Mouse (Mus musculus) heart, embryonic 14.5 days (tissue): ENCODE results near the gene Col6a2. TPM values are rescaled to one million over a fixed set of nuclear protein-coding genes. Genes with fewer than 3 reads are reported as not detected.

Experiments used
- ATAC-seq: fragments of 200-750 bp; cut with Nextera tagmentation; 2 replicates; pipeline ENCODE4 v1.8.0; 2017; ENCODE audit warnings: low read depth, moderate TSS enrichment; ENCODE audit not compliant: insufficient number of reproducible peaks, insufficient read depth, low FRiP score
- H3K27ac ChIP-seq, 2 experiments: fragments of 200-500 bp in 1 of 2; fragments of 300-500 bp in 1 of 2; sonication (generic) in 1 of 2; replicated peaks in 1 of 2; 2 replicates each; pipeline ENCODE4 v1.5.1; 2012 to 2014; ENCODE audit warnings: low read depth in 2 of 2, low read length in 2 of 2, control low read depth in 1 of 2, mild to moderate bottlenecking in 1 of 2, mixed read lengths in 1 of 2; ENCODE audit not compliant: control insufficient read depth in 1 of 2, insufficient read depth in 1 of 2
- H3K27me3 ChIP-seq: fragments of 300-500 bp; sonication (generic); 2 replicates; pipeline ENCODE4 v1.6.1; 2014; ENCODE audit warnings: mild to moderate bottlenecking, low read length, control low read depth; ENCODE audit not compliant: control insufficient read depth, insufficient read depth
- H3K36me3 ChIP-seq: fragments of 300-500 bp; sonication (generic); 2 replicates; pipeline ENCODE4 v1.6.1; 2014; ENCODE audit warnings: mild to moderate bottlenecking, control low read depth, low read length, mixed read lengths; ENCODE audit not compliant: control insufficient read depth, insufficient read depth
- H3K4me1 ChIP-seq, 2 experiments: fragments of 200-500 bp in 1 of 2; fragments of 300-500 bp in 1 of 2; sonication (generic) in 1 of 2; 2 replicates each; pipeline ENCODE4 v1.6.1; 2012 to 2014; ENCODE audit warnings: low read length in 2 of 2, control low read depth in 1 of 2, mixed read lengths in 1 of 2; ENCODE audit not compliant: control insufficient read depth in 2 of 2, insufficient read depth in 2 of 2
- H3K4me2 ChIP-seq: fragments of 300-500 bp; sonication (generic); 2 replicates; pipeline ENCODE4 v1.6.1; 2014; ENCODE audit warnings: mild to moderate bottlenecking, low read length
- H3K4me3 ChIP-seq, 2 experiments: fragments of 200-500 bp in 1 of 2; fragments of 300-500 bp in 1 of 2; sonication (generic) in 1 of 2; 2 replicates each; pipeline ENCODE4 v1.5.1; 2012 to 2014; ENCODE audit warnings: low read length in 2 of 2, mild to moderate bottlenecking in 2 of 2, control low read depth in 1 of 2, low read depth in 1 of 2, moderate library complexity in 1 of 2; ENCODE audit not compliant: control insufficient read depth in 1 of 2, insufficient read depth in 1 of 2
- H3K9ac ChIP-seq: fragments of 300-500 bp; sonication (generic); 2 replicates; pipeline ENCODE4 v1.6.1; 2014; ENCODE audit warnings: mild to moderate bottlenecking, low read length
- H3K9me3 ChIP-seq: fragments of 300-500 bp; sonication (generic); 2 replicates; pipeline ENCODE4 v1.6.1; 2016; ENCODE audit warnings: low read length, control low read depth; ENCODE audit not compliant: control insufficient read depth
- WGBS: fragments of 180-500 bp; shearing (Covaris S2); extraction: QIAGEN DNeasy Blood & Tissue Kit; methylation state at CpG from one replicate; pipeline ENCODE4 v1.1.7; 2014; 5-methylcytosine and 5-hydroxymethylcytosine counted together
- polyA plus RNA-seq: library from polyadenylated mRNA; unstranded; fragments of >200 nt; fragmentation: Nextera tagmentation; extraction: Ambion mirVana; gene quantifications from 2 replicates; pipeline ENCODE4 v1.2.1, GENCODE M21; 2014

Col6a2 gene
- polyA plus RNA-seq, 1 experiment from 2014 or later = 44.7 TPM

DNA sequence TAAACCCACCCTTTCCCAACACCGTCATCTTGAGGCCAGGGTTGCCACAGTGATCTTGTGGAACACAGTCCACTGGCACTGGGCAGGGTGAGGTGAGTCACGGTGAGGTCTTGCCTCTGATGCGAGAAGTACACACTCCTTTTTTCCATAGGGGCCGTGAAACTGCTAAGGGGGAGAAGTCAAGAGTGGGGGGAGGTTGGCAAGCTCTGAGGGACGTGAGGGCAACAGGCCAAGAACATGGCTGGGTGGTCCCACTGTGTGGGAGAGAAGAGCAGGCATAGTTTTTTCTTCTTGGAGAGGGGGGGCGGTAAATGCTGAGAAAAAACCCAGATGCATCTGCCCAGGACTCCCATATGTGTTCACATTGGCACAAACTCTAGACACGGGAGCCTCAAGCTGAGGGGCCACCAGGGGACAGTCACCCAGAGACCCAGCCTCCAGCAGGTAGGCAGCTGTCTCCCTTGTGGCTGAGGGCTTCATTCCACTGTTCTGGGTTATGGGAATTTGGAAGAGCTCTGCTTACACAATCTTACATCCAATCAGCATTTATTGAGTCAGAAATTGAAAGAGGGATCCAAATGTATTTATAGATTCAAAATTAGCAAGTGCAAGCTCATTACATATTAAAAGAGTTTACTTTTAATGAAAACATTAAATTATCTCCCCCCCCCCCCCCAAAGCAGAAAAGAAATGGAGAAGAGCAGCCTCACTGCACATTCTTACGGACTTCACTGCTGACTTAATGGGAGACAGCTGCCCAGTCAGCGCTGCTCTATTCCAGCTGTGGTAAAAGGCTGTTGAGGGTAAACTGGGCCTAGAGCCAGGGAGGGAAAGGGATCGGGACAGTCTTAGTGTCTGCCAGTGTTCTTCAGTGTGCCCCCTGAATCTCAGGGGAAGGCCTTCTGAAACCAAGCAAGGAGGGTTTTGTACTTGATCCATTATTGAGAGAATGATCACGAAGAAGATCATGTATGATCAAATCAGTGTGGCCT, 30.2 kb upstream of the Col6a2 start:
- H3K36me3 ChIP-seq = no peaks in the 10 kb centered on the region
- peaks cover 4% of the 10 kb centered on the region; the same call in 1 of the 2 replicates for H3K9me3 ChIP-seq
- no peak overlapping the region for H3K9ac ChIP-seq
- H3K4me2 ChIP-seq = no peak overlapping the region
- H3K4me1 ChIP-seq = peaks cover 0 to 9% of the 10 kb centered on the region in 2 experiments; a peak in 1 of 4 replicates
- ATAC-seq = no peak
- no peaks in the 10 kb centered on the region for H3K27me3 ChIP-seq
- H3K27ac ChIP-seq = no peak overlapping the region
- 67% methylated on average over 11 of the region's 11 CpGs for WGBS
- H3K4me3 ChIP-seq = no peak overlapping the region

DNA sequence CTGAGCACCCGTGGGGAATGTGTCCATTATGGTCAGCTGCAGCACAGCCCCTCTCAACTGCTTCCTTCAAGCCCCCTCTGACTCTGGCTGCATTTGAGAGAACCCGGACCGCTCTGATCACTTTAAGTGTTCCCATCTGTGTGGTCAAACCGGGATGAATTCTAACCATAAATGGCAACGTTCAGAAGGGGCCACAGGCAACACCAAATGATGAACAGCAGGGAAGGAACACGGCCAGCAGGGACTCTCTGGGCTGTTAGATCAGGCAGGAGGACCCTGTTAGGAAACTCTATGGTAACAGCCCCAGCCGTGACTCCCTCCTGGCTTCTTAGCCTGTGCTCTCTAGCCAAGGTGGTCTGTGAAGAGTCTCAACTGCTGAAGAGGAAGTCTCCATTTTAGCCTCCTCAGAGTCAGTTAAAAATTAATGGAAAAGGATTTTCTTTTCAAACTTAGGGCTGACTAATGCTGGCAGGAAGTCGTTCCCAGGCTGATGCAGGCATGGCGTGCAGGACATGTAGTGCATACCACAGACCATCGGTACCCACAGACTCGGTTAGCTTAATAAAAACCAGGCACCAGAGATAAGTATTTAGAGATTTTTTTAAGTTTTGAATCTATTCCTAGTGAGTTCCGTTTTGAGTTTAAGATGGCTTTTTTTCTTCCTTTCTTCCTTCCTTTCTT, 27.4 kb upstream of the Col6a2 start:
- no peaks in the 10 kb centered on the region for H3K9me3 ChIP-seq
- WGBS = 47% methylated on average over 12 of the region's 12 CpGs
- ATAC-seq = no peak
- no peak overlapping the region for H3K27ac ChIP-seq
- no peak overlapping the region for H3K9ac ChIP-seq
- H3K36me3 ChIP-seq = no peaks in the 10 kb centered on the region
- H3K4me1 ChIP-seq = peaks cover 0 to 9% of the 10 kb centered on the region in 2 experiments; a peak in 1 of 4 replicates
- no peak overlapping the region for H3K4me3 ChIP-seq
- no peaks in the 10 kb centered on the region for H3K27me3 ChIP-seq
- no peak overlapping the region for H3K4me2 ChIP-seq

DNA sequence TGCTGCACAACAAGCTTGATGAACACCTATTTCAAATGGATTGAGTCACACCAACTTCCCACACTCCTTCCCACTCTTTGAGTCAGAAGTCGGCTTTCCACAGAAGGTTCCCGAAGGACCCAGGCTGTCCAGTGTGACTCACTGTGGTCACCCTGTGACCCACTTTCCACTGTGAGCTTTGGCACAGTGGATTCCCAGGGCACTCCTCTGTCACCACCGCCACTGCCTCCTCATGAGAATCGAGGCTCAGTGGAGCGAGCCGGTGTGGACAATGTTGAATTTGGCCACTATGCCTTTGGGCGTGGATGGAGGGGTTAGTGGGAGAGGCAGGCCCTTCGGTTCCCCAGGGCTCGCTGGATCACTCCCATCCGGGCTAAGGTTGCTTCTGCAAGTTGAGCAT, 25.3 kb upstream of the Col6a2 start:
- Histone ChIP-seq H3K36me3 (no peaks in the 10 kb centered on the region), H3K27me3 (no peaks in the 10 kb centered on the region), H3K4me1 (peaks cover 0 to 9% of the 10 kb centered on the region in 2 experiments; a peak in 1 of 4 replicates), H3K27ac (no peak overlapping the region), H3K4me2 (no peak overlapping the region), H3K4me3 (no peak overlapping the region), H3K9ac (no peak overlapping the region), H3K9me3 (no peaks in the 10 kb centered on the region)
- no peak for ATAC-seq
- WGBS = 84% methylated on average over 10 of the region's 10 CpGs

- no peaks in the 10 kb centered on the region for H3K36me3 ChIP-seq
- H3K27me3 ChIP-seq = no peaks in the 10 kb centered on the region
- H3K4me1 ChIP-seq = peaks cover 3 to 6% of the 10 kb centered on the region in 2 experiments; a peak in 1 of 4 replicates
- WGBS = 52% methylated on average over 3 of the region's 3 CpGs
- H3K9ac ChIP-seq = no peak overlapping the region
- no peak for ATAC-seq
- no peaks in the 10 kb centered on the region for H3K9me3 ChIP-seq
- H3K4me2 ChIP-seq = no peak overlapping the region
- H3K27ac ChIP-seq = no peak overlapping the region
- H3K4me3 ChIP-seq = no peak overlapping the region
Measured at GRCm38 (mm10) chr10:76647390-76647789, 24.0 kb upstream of the Col6a2 start.

- Histone ChIP-seq H3K4me3 (no peak overlapping the region), H3K9me3 (no peaks in the 10 kb centered on the region), H3K9ac (no peak overlapping the region), H3K4me2 (no peak overlapping the region), H3K4me1 (peaks cover 3 to 4% of the 10 kb centered on the region in 2 experiments; a peak in 1 of 4 replicates), H3K36me3 (no peaks in the 10 kb centered on the region), H3K27ac (no peak overlapping the region), H3K27me3 (no peaks in the 10 kb centered on the region)
- no peak for ATAC-seq
- 73% methylated on average over 4 of the region's 4 CpGs for WGBS
Measured at GRCm38 (mm10) chr10:76645686-76646085, 22.3 kb upstream of the Col6a2 start.

GRCm38 (mm10) chr10:76645066-76645465, 21.6 kb upstream of the Col6a2 start:
- no peak overlapping the region for H3K27ac ChIP-seq

GRCm38 (mm10) chr10:76643999-76644398, 20.6 kb upstream of the Col6a2 start:
- Histone ChIP-seq H3K27me3 (no peaks in the 10 kb centered on the region), H3K4me2 (no peak overlapping the region), H3K9me3 (no peaks in the 10 kb centered on the region), H3K36me3 (no peaks in the 10 kb centered on the region), H3K27ac (no peak overlapping the region), H3K4me3 (no peak overlapping the region), H3K9ac (no peak overlapping the region), H3K4me1 (peaks cover 3 to 4% of the 10 kb centered on the region in 2 experiments; a peak in 1 of 4 replicates)
- WGBS = 61% methylated on average over 4 of the region's 4 CpGs
- ATAC-seq = no peak

More at GRCm38 (mm10) chr10:76645066-76645465, 21.6 kb upstream of the Col6a2 start:
- Histone ChIP-seq H3K4me1 (peaks cover 3 to 4% of the 10 kb centered on the region in 2 experiments; a peak in 1 of 4 replicates), H3K27me3 (no peaks in the 10 kb centered on the region), H3K36me3 (no peaks in the 10 kb centered on the region), H3K9me3 (no peaks in the 10 kb centered on the region), H3K4me3 (no peak overlapping the region), H3K4me2 (no peak overlapping the region), H3K9ac (no peak overlapping the region)
- no peak for ATAC-seq
